Mouse (Mus musculus) cortical plate, adult 2 months (tissue): ENCODE measurements around the gene Fgl2.

Source experiments
- CTCF ChIP-seq: fragments of 200-500 bp; IDR thresholded peaks from 2 replicates; pipeline ENCODE4 v1.5.1; 2011; ENCODE audit warnings: mild to moderate bottlenecking, control low read depth, low read length; ENCODE audit not compliant: insufficient read depth; ENCODE audit errors: extremely low read depth
- POLR2A ChIP-seq: fragments of 200-500 bp; IDR thresholded peaks from 2 replicates; pipeline ENCODE4 v1.6.1; 2011; ENCODE audit warnings: mild to moderate bottlenecking, low read length, control low read depth; ENCODE audit not compliant: insufficient read depth; ENCODE audit errors: extremely low read depth

- TF ChIP-seq POLR2A, result no peak
- no peak for TF ChIP-seq CTCF
These were observed 19.4 kb downstream of the Fgl2 start for GRCm38 (mm10) chr5:21391616-21392384.
